Mouse (Mus musculus) neutrophil, adult 59 days (primary cell): ENCODE data around the gene Lingo3. TPM values are rescaled to one million over a fixed set of nuclear protein-coding genes. Genes with fewer than 3 reads are reported as not detected.

Experiments
- total RNA-seq, 2 experiments: library from RNA; stranded (reverse); gene quantifications; 1 replicate in 1 of 2; 2 replicates in 1 of 2; pipeline ENCODE4 v1.2.4; 2023

The Lingo3 gene
- not detected for total RNA-seq

DNA sequence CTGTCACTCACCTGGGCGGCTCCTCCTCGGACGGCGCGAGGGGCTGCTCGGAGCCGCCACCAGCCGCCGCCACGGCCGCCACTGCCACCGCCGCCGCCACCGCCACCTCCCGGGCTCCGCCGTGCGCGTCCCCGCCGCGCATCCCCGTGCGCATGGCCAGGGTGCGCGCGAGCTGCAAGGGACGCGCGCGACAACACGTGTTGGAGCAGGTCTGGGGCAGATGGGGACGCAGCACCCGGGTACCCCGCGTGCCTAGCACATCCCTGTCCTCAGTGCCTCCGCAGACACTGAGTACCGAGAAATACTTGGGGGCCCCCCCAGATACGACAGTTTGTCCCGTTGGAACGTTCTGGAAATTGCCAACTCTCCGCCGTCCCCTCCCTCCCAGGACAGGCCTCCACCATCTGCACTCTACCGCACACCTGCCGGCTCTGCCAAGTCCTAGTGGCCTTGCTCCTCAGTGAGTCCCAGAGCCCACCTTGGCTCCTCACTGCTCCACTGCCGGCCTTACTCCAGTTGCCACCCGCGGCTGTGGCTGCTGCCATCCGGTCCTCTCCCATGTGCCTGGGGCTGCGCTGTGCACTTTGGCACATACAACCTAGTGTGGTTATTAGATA, at the start of gene Lingo3:
TSS of gene Lingo3 (minus strand) at position 109 of the 617 bp plus-strand sequence.

DNA sequence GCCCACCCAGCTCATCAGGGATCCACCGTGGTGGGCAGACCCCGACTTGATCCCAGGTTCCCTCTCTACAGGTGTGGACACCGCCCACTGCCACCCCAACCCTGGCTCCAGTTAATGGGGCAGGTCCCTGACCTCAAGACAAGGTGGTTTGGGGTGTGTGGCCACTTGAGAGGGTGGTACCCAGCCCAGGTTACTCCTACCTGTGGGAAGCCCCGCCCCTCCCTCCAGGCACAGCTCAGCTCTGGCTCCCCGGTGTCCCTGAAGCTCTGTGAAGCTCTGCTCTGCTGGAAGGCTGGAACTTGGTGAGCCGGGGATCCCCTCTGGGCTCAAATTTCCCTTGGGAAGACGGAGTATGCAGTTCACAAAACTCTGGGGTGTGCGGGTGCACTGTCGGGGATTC, 27.7 kb upstream of the Lingo3 start, which contains the start of gene Tmprss9:
TSS of gene Tmprss9 (plus strand) at position 268 of the 400 bp plus-strand sequence.

DNA sequence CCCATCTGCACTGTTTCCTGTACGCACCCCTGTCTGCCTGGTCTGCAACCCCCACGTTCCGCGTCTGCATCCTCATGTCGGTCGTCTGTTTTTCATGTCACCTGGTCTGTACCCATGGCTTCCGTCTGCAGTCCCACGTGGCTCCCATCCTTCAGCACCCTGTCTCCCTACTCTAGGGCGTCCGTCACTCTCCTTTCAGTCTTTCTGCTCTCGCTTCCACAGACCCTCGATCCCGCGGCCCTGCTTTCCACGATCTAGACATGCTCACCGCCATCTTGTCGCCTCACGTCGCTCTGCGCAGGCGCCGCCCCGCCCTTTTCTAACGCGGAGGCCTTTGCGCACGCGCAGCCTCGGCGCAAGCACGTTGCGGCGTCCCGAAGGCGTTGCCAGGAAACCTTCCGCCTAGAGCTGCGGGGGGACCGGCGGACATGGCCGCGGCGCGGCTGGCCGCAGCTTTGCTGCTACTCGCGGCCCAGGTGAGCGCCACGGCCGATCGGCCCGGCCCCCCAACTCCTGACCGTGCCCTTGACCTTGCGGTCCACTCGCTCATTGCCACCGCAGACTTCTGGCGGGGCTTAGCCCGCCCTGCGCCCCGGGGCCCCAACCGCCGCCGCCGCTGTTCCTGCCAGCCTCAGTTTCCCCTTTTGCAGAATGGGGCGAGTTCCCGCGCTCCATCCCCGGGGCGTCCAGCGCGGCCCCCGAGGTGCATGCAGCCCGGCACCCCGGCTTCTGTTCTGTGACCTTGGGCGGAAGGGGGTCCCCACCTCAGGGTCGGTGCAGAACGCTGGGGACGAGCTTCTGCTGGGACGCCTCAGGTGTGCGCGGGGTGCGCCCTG, 11.3 kb upstream of the Lingo3 start, which contains the start of the genes Lsm7 and Sppl2b:
TSS of gene Lsm7 (minus strand) at position 297 of the 836 bp plus-strand sequence.
TSS of gene Sppl2b (plus strand) at position 363 of the 836 bp plus-strand sequence.

DNA sequence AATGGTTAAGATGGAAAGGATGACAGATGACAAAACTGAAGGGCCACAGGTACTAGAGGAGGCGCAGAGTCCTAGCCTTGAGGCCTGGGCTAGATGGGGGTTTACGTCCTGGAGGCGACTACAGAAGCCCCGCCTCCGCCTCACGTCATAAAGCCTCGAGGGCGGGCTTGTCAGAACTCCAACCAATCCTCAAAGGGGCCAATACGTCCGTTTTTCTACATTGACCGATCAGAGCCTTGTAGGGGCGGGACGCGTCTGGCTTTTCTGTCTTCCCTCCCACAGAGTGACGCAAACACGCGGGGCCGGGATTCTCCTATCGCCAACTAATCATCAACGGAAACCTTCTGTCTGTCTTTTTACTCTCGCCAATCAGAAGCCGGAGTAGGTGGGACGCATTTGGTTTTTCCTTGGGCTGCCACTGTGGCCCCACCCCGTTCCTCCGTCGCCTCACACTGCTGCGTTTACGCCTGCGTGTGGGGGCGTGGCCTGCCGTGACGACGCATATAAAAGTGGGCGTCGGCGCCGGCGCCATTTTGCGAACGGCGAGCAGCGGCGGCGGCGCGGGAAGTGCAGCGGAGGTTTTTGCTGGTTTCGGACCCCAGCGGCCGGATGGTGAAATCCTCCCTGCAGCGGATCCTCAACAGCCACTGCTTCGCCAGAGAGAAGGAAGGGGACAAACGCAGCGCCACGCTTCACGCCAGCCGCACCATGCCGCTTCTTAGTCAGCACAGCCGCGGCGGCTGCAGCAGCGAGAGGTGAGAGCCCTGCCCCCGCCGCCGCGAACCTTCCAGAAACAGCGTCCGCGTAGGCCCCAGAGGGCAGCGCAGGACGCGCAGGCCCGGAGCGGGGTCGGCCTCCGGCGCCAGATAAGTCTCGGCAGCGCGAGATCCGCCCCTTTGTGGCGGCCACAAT, 17.4 kb downstream of the Lingo3 start, which contains the start of gene Oaz1:
TSS of gene Oaz1 (plus strand) at position 506 of the 912 bp plus-strand sequence.

DNA sequence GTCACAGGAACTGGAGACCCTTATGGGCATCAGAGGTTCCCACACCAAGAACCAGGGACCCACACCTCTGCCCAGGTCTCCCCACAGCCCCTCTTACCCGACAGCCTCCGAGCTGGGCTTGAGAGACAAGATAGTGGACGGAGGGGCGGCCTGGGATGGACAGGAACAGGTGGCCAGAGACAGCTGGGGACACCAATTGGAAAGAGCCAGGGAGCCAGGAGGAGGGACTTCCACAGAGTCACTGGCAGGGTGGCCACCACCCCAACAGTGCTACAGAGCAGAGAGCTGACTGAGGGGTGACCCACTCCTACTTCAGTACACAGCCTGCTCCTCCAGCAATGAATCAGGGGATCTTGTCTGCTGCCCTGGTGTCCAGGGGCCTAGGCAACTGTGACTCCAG, 30.5 kb downstream of the Lingo3 start, which contains the start of gene Jsrp1:
TSS of gene Jsrp1 (minus strand) at position 133 of the 400 bp plus-strand sequence.

GRCm38 (mm10) chr10:80804916-80805315, 38.9 kb downstream of the Lingo3 start, which contains the start of gene Amh:
Gene Amh, plus strand, starts transcription at chr10:80805243.

DNA sequence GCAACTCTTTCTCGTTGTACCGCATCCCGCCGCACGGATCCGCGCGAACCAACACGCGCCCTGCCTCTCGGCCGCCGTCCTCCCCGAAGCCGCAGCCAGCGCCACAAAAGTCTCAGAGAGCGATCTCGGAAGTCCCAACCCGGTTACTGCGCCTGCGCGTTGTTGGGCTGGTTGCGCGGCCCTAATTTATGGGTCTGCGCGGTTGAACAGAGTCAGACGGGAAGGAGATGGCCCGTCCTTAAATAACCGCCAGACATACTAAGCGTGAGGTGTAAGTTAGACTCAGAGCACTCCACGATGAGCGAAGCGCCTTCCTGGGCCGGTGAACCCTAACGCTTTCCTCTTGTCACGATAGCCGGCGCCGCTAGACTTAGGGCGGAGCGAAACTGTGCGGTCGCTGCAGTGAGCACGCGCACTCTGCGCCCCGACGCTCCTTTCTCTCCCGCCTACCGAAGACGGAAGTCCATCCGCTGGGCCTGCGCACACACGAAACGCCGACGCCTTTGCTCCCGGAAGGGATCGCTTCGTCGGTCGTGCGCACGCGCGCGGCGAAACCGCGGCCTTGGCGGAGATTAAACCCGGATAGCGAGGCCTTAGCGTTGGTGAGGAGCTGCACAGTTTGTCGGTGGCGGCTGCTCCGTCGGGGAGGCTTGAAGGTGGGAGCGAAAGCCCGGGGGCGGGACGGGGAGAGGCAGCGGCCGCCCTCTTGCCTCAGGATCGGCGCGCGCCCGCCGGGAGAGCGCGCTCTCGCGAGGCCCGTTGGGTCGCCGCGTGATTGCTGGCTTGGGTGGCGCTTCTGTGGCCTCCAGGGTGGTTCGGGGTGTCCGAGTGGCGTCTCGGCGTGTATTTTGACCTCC, 45.5 kb downstream of the Lingo3 start, which contains the start of the genes Sf3a2 and Plekhj1:
TSS of gene Sf3a2 (plus strand) at position 49 of the 857 bp plus-strand sequence.
TSS of gene Plekhj1 (minus strand) at position 477 of the 857 bp plus-strand sequence.

Other genes starting within 250 kb of the Lingo3 start
- 10 to 100 TPM; 10.7 to 11.9 TPM for gene Scamp4, start 241.2 kb downstream of the Lingo3 start, total RNA-seq
- gene Adat3, start 241.2 kb downstream of the Lingo3 start, total RNA-seq: 1 to 10 TPM; 1.4 to 3.0 TPM
- gene Gm49322, start 238.0 kb downstream of the Lingo3 start, total RNA-seq: 1 to 10 TPM in 1 of 2 experiments, under 1 TPM in 1; 0.69 to 1.1 TPM
- 100 to 1,000 TPM; 131 TPM for gene Csnk1g2, start 221.2 kb downstream of the Lingo3 start, total RNA-seq
- 10 to 100 TPM; 14.8 to 25.5 TPM for gene Btbd2, start 187.0 kb downstream of the Lingo3 start, total RNA-seq
- 100 to 1,000 TPM; 173 to 188 TPM for gene Mknk2, start 165.9 kb downstream of the Lingo3 start, total RNA-seq
- gene Mob3a, start 142.1 kb downstream of the Lingo3 start, total RNA-seq: 100 to 1,000 TPM; 137 to 153 TPM
- gene Izumo4, start 141.9 kb downstream of the Lingo3 start, total RNA-seq: 10 to 100 TPM; 15.2 to 15.8 TPM
- 100 to 1,000 TPM in 1 of 2 experiments, 10 to 100 TPM in 1; 82.9 to 110 TPM for gene Ap3d1, start 101.8 kb downstream of the Lingo3 start, total RNA-seq
- 10 to 100 TPM; 25.7 to 29.4 TPM for gene Dot1l, start 88.8 kb downstream of the Lingo3 start, total RNA-seq
- gene Sf3a2, start 45.8 kb downstream of the Lingo3 start, total RNA-seq: 10 to 100 TPM; 46.8 to 52.8 TPM
- 10 to 100 TPM; 71.4 to 87.6 TPM for gene Plekhj1, start 45.4 kb downstream of the Lingo3 start, total RNA-seq
- under 1 TPM; 0.37 to 0.76 TPM for gene Amh, start 38.8 kb downstream of the Lingo3 start, total RNA-seq
- not detected for gene Jsrp1, start 30.5 kb downstream of the Lingo3 start, total RNA-seq
- gene Oaz1, start 17.4 kb downstream of the Lingo3 start, total RNA-seq: 100 to 1,000 TPM; 575 to 577 TPM
- 10 to 100 TPM; 16.3 to 17.5 TPM for gene Lsm7, start 11.2 kb upstream of the Lingo3 start, total RNA-seq
- gene Sppl2b, start 11.2 kb upstream of the Lingo3 start, total RNA-seq: 10 to 100 TPM; 23.0 to 25.9 TPM
- not detected for gene Tmprss9, start 27.8 kb upstream of the Lingo3 start, total RNA-seq
- gene Timm13, start 56.9 kb upstream of the Lingo3 start, total RNA-seq: 10 to 100 TPM; 43.0 to 50.4 TPM
- 10 to 100 TPM; 20.5 to 24.4 TPM for gene Lmnb2, start 74.2 kb upstream of the Lingo3 start, total RNA-seq
- gene Gadd45b, start 86.0 kb upstream of the Lingo3 start, total RNA-seq: 10 to 100 TPM; 24.5 to 33.7 TPM
- gene Gng7, start 170.9 kb upstream of the Lingo3 start, total RNA-seq: 1 to 10 TPM in 1 of 2 experiments, under 1 TPM in 1; 0.58 to 1.3 TPM
- gene Diras1, start 181.6 kb upstream of the Lingo3 start, total RNA-seq: not detected
- gene Slc39a3, start 193.4 kb upstream of the Lingo3 start, total RNA-seq: 10 to 100 TPM; 11.6 to 13.3 TPM
- 10 to 100 TPM; 49.0 to 54.7 TPM for gene Sgta, start 216.1 kb upstream of the Lingo3 start, total RNA-seq
- 1 to 10 TPM; 5.8 to 6.9 TPM for gene Thop1, start 226.0 kb upstream of the Lingo3 start, total RNA-seq